ENCODE assay signal across 29 mouse cellular contexts in the genomic region with DNA sequence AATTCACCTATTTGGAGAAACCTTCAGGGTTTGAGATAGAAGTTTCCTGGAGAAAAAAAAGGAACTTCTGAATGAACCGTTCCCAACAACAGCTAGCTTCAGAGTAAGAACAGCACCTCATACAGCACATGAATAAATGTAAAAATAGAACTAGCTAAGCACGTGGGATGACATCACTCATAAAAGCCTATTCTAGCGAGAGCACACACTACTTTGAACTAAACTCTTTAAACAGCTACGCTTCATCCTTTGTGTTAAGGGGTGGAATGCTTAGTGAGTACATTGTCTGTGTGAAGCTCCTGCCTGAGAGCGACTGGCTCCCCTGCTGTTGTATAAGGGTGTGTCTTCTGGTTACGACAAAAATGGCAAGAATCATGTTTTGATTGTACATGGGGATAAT. TPM values are rescaled to one million over a fixed set of nuclear protein-coding genes. Genes with fewer than 3 reads are reported as not detected.
A peak's percentile ranks its signal among the peaks of the same experiment; 100 is the strongest.
DNase-seq lines count a peak whose midpoint lies in the region; ATAC-seq and TF ChIP-seq lines count a peak whose summit lies in the region.
"Had no signal": no experiment of that assay in that cellular context is flagged by ENCODE, and none has a peak within 500 bp of the region (broad histone marks: within the 10 kb centered on the region; RNA-seq: fewer than 3 reads in every experiment).

No protein-coding gene starts in this region.

- dilution Hi-C loops in CH12.LX (cut with MboI; ENCODE audit: extremely low pct_ligation_motif_present, extremely low pct_unique_long_range_greater_than_20kb, low sequenced_read_pairs) = no loop called here

- no peak overlapping the region for H3K27ac ChIP-seq in forebrain, postnatal 0 days (ENCODE audit: low read depth, low read length)
- no peak overlapping the region for H3K27ac ChIP-seq in forebrain, embryonic 12.5 days
- H3K27ac ChIP-seq in heart, embryonic 15.5 days = no peak overlapping the region
- H3K27ac ChIP-seq in CH12.LX (ENCODE audit: insufficient read depth, low read depth) = no peak overlapping the region
- H3K27ac ChIP-seq: embryonic facial prominence, embryonic 10.5 days; hindbrain, embryonic 12.5 days; liver, embryonic 15.5 days; lung, embryonic 15.5 days; neural tube, embryonic 13.5 days had no signal

- 24% methylated on average over 6 of the region's 6 CpGs for WGBS in forebrain, postnatal 0 days
- WGBS in forebrain, embryonic 12.5 days = 41% methylated on average over 6 of the region's 6 CpGs
- WGBS in heart, embryonic 15.5 days = 35% methylated on average over 6 of the region's 6 CpGs

- no peaks in the 10 kb centered on the region for H3K9me3 ChIP-seq in forebrain, postnatal 0 days (ENCODE audit: low read length)
- H3K9me3 ChIP-seq in forebrain, embryonic 12.5 days = no peaks in the 10 kb centered on the region
- H3K9me3 ChIP-seq in heart, embryonic 15.5 days (replicated peaks) = no peaks in the 10 kb centered on the region
- no peaks in the 10 kb centered on the region for H3K9me3 ChIP-seq in CH12.LX (replicated peaks; ENCODE audit: low read length)
- H3K9me3 ChIP-seq: embryonic facial prominence, embryonic 10.5 days; G1E; hindbrain, embryonic 12.5 days; liver, embryonic 15.5 days; lung, embryonic 15.5 days; megakaryocyte, embryonic 14.5 days; neural tube, embryonic 13.5 days had no signal

- peak; percentile 17 for DNase-seq in forebrain, postnatal 0 days
- no peak for DNase-seq in heart, adult 9 months (ENCODE audit: low spot score in 2 of 2)
- DNase-seq in CH12.LX (ENCODE audit: extremely low read depth) (peak; percentile 1), R1 (ENCODE audit: low read depth, low spot score) (peak; percentile 69)
- no peak for DNase-seq in neural tube, embryonic 10.5 days (ENCODE audit: extremely low spot score, low spot score)
- no peak for DNase-seq in spleen, postnatal 4 days (ENCODE audit: low spot score in 2 of 2)
- DNase-seq: adrenal gland, postnatal 14 days; cerebellum, adult 11-12 months; cerebellum, postnatal 10 days; gastrocnemius, postnatal 10 days; kidney, postnatal 25 days; layer of hippocampus, adult 9-11 months; liver; lung, postnatal 36 days; midbrain, embryonic 14.5 days; retina, postnatal 1 day; right cerebral cortex, postnatal 25 days; spleen, adult 18-20 months had no signal

- no peaks in the 10 kb centered on the region for H3K27me3 ChIP-seq in forebrain, postnatal 0 days (ENCODE audit: insufficient read depth, low read length)
- no peaks in the 10 kb centered on the region for H3K27me3 ChIP-seq in forebrain, embryonic 12.5 days
- H3K27me3 ChIP-seq in heart, embryonic 15.5 days = no peaks in the 10 kb centered on the region
- H3K27me3 ChIP-seq in CH12.LX (replicated peaks) = no peaks in the 10 kb centered on the region
- H3K27me3 ChIP-seq: hindbrain, embryonic 12.5 days; liver, embryonic 15.5 days; lung, embryonic 15.5 days; neural tube, embryonic 13.5 days had no signal

- no peak for TF ChIP-seq CTCF in forebrain, postnatal 0 days (IDR thresholded peaks at IDR 0.05; ENCODE audit: low read depth)
- no peak for TF ChIP-seq CTCF in CH12.LX (conservative IDR thresholded peaks at IDR 0.05 in 1 of 2, IDR thresholded peaks at IDR 0.05 in 1 of 2; ENCODE audit: low read depth in 2 of 2, low read length in 2 of 2)

- H3K4me1 ChIP-seq in forebrain, postnatal 0 days (ENCODE audit: insufficient read depth) = no peaks in the 10 kb centered on the region
- H3K4me1 ChIP-seq in forebrain, embryonic 12.5 days = no peaks in the 10 kb centered on the region
- H3K4me1 ChIP-seq in heart, embryonic 15.5 days (replicated peaks) = peaks cover 7% of the 10 kb centered on the region
- peaks cover 0 to 4% of the 10 kb centered on the region in 2 experiments; a peak in 2 of 4 replicates for H3K4me1 ChIP-seq in CH12.LX (ENCODE audit: control insufficient read depth in 1 of 2, insufficient read depth in 2 of 2)
- H3K4me1 ChIP-seq: embryonic facial prominence, embryonic 10.5 days; hindbrain, embryonic 12.5 days; liver, embryonic 15.5 days; lung, embryonic 15.5 days; megakaryocyte, embryonic 14.5 days; neural tube, embryonic 13.5 days had no signal

- no peak overlapping the region for H3K4me2 ChIP-seq in forebrain, postnatal 0 days (ENCODE audit: low read depth)
- H3K4me2 ChIP-seq in forebrain, embryonic 12.5 days = no peak overlapping the region
- H3K4me2 ChIP-seq in heart, embryonic 15.5 days = peak overlapping the region; percentile 10; the same call in 1 of the 2 replicates
- peak overlapping the region; percentile 25; the same call in 1 of the 2 replicates for H3K4me2 ChIP-seq in CH12.LX (ENCODE audit: insufficient read depth, low read depth, poor library complexity, severe bottlenecking)
- H3K4me2 ChIP-seq: hindbrain, embryonic 12.5 days; liver, embryonic 15.5 days; lung, embryonic 15.5 days; neural tube, embryonic 13.5 days had no signal

- no peaks in the 10 kb centered on the region for H3K36me3 ChIP-seq in forebrain, postnatal 0 days (ENCODE audit: insufficient read depth)
- no peaks in the 10 kb centered on the region for H3K36me3 ChIP-seq in forebrain, embryonic 12.5 days (replicated peaks)
- H3K36me3 ChIP-seq in heart, embryonic 15.5 days = no peaks in the 10 kb centered on the region
- no peaks in the 10 kb centered on the region for H3K36me3 ChIP-seq in CH12.LX (replicated peaks in 1 of 2; ENCODE audit: control insufficient read depth in 1 of 2, insufficient read depth in 1 of 2, low read length in 1 of 2)
- H3K36me3 ChIP-seq: embryonic facial prominence, embryonic 10.5 days; G1E; hindbrain, embryonic 12.5 days; liver, embryonic 15.5 days; lung, embryonic 15.5 days; neural tube, embryonic 13.5 days had no signal

- TF ChIP-seq RAD21 in CH12.LX (IDR thresholded peaks at IDR 0.05; ENCODE audit: low read depth, low read length) = no peak

- peak; percentile 93 for ATAC-seq in forebrain, postnatal 0 days
- no peak for ATAC-seq in forebrain, embryonic 12.5 days (ENCODE audit: low FRiP score)
- ATAC-seq in heart, embryonic 15.5 days (replicated peaks; ENCODE audit: insufficient number of reproducible peaks, insufficient read depth, low FRiP score, low read depth) = no peak; the same call in 1 of the 2 replicates
- ATAC-seq: intestine, postnatal 0 days had no signal

- in situ Hi-C loops in CH12.LX (cut with MboI; ENCODE audit: low pct_ligation_motif_present, low pct_unique_long_range_greater_than_20kb, low sequenced_read_pairs) = no loop called here

- H3K4me3 ChIP-seq in forebrain, postnatal 0 days (ENCODE audit: low read depth, low read length) = no peak overlapping the region
- no peak overlapping the region for H3K4me3 ChIP-seq in forebrain, embryonic 12.5 days (replicated peaks)
- no peak overlapping the region for H3K4me3 ChIP-seq in heart, embryonic 15.5 days
- no peak overlapping the region for H3K4me3 ChIP-seq in CH12.LX (replicated peaks in 1 of 3; ENCODE audit: low read depth in 2 of 3, low read length in 2 of 3, poor library complexity in 1 of 3)
- H3K4me3 ChIP-seq: embryonic facial prominence, embryonic 10.5 days; hindbrain, embryonic 12.5 days; liver, embryonic 15.5 days; lung, embryonic 15.5 days; megakaryocyte, embryonic 14.5 days; neural tube, embryonic 13.5 days had no signal

- TF ChIP-seq POLR2A in CH12.LX (IDR thresholded peaks at IDR 0.05; ENCODE audit: low read depth, low read length) = no peak

- no peak overlapping the region for H3K9ac ChIP-seq in forebrain, postnatal 0 days
- no peak overlapping the region for H3K9ac ChIP-seq in forebrain, embryonic 12.5 days
- no peak overlapping the region for H3K9ac ChIP-seq in heart, embryonic 15.5 days
- no peak overlapping the region for H3K9ac ChIP-seq in CH12.LX (ENCODE audit: insufficient read depth, low read depth)
- H3K9ac ChIP-seq: hindbrain, embryonic 12.5 days; liver, embryonic 15.5 days; lung, embryonic 15.5 days; neural tube, embryonic 13.5 days had no signal

- no peaks in the 10 kb centered on the region for H3K79me2 ChIP-seq in CH12.LX (replicated peaks; ENCODE audit: control insufficient read depth, extremely low read depth, insufficient read depth, poor library complexity, severe bottlenecking)

- TF ChIP-seq EP300 in CH12.LX (IDR thresholded peaks at IDR 0.05; ENCODE audit: low read length) = no peak

TF ChIP-seq in CH12.LX, 34 proteins besides CTCF, POLR2A, EP300 and RAD21:
- TF ChIP-seq BHLHE40 (IDR thresholded peaks at IDR 0.05; ENCODE audit: low read depth, low read length) (peak; percentile 65), MAX (IDR thresholded peaks at IDR 0.05; ENCODE audit: low read length) (0 out of 2 replicates have a peak, but pooled peaks have one; percentile 20), MEF2A (IDR thresholded peaks at IDR 0.05; ENCODE audit: borderline replicate concordance, low read depth, low read length) (no peak)

RNA-seq across cellular contexts. Expression of gene Btc, which starts 33.8 kb away (rescaled TPM):
- total RNA-seq in forebrain, postnatal 0 days (2014; rRNA removed) = 0.15 and 0.24 TPM in 2 replicates
- 0.06 and 0.15 TPM in 2 replicates for polyA plus RNA-seq in forebrain, postnatal 0 days (2015; fragmentation: Nextera tagmentation; extraction: Ambion mirVana)
- 0.17 and 0.27 TPM in 2 replicates for polyA plus RNA-seq in forebrain, embryonic 12.5 days (2016; fragmentation: Nextera tagmentation; extraction: Ambion mirVana)
- 2.9 TPM in 2 replicates for polyA plus RNA-seq in heart, embryonic 15.5 days (2015; fragmentation: Nextera tagmentation; extraction: Ambion mirVana)
- total RNA-seq in CH12.LX (2012; rRNA removed) (not detected in 2 replicates), CH12.LX (2014; rRNA removed) (0.12 TPM in 2 replicates)
- 0.09 and 0.16 TPM in 2 replicates for polyA plus RNA-seq in CH12.LX (2012; ENCODE audit: insufficient read length, low read depth)
- total RNA-seq: granulocyte monocyte progenitor cell, adult 5-6 weeks had no signal
- polyA plus RNA-seq: G1E; neural tube, embryonic 13.5 days had no signal

Comparison
In these comparisons a context has a peak if more than half of its experiments do, and no peak if none do; other contexts are left out.
1. DNase-seq: peak in forebrain, postnatal 0 days (single experiment), CH12.LX (single experiment) and R1 (single experiment); none in heart, adult 9 months (0 of 2), neural tube, embryonic 10.5 days (single experiment) and spleen, postnatal 4 days (0 of 2).
2. H3K4me2 ChIP-seq: peak in heart, embryonic 15.5 days (single experiment) and CH12.LX (single experiment); none in forebrain, postnatal 0 days (single experiment) and forebrain, embryonic 12.5 days (single experiment).